Mouse (Mus musculus): ENCODE data around the gene Ksr1.

Ksr1 gene

GRCm38 (mm10) chr11:79093386-79093906 lies 52.8 kb downstream of the Ksr1 start:
- DNase-seq (ENCODE audit: low spot score) = no peak

DNA sequence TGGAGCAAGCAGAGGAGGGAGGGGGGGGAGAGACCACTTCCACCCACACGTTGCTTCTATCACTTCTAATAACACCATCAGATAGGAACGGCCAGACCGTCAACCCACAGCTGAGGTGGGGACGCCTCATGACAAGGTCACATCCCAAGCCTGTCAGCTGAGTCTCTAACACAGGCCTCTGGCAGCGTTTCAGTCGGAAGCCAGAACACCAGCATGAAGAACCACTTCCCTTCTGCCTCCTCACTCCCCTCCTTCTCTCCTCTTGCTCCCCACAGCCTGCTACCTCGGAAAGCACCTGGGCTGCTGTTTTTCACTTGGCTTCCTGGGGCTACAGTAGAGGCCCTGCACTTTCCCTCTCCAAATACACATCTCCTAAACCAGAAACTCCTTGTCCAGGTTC lies 53.4 kb downstream of the Ksr1 start:
- no peak for DNase-seq (ENCODE audit: low spot score)

- DNase-seq (ENCODE audit: low spot score) = no peak
Observed at GRCm38 (mm10) chr11:79092245-79092644, 54.0 kb downstream of the Ksr1 start.

- no peak for DNase-seq (ENCODE audit: low spot score)
Observed at GRCm38 (mm10) chr11:79089756-79090155, 56.5 kb downstream of the Ksr1 start.

DNA sequence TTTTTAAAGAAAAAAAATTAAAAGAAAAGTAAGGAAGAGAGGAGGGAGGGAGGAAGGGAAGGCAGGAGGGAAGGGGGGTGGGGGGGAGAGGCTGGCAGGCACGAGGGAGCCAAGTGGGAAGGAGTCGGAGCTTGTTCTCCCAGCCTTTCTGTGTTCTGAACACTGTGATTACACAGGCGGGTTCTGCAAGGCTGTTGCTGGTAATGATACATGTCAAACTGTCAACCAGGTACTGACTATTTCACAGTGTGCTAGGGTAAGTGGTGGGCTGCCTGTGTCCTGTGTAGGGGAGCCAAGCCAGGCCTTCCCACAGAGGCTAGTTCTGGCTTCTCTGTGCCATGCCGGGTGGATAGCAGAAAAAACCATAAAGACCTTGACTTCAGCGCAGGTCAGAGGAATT lies 57.2 kb downstream of the Ksr1 start:
- DNase-seq (ENCODE audit: low spot score) = no peak

- DNase-seq (ENCODE audit: low spot score) = no peak
Observed at GRCm38 (mm10) chr11:79088325-79088724, 57.9 kb downstream of the Ksr1 start.

- DNase-seq (ENCODE audit: low spot score) = no peak
Observed at GRCm38 (mm10) chr11:79087731-79088311, 58.4 kb downstream of the Ksr1 start.

GRCm38 (mm10) chr11:79086787-79087186 lies 59.4 kb downstream of the Ksr1 start:
- no peak for DNase-seq (ENCODE audit: low spot score)

DNA sequence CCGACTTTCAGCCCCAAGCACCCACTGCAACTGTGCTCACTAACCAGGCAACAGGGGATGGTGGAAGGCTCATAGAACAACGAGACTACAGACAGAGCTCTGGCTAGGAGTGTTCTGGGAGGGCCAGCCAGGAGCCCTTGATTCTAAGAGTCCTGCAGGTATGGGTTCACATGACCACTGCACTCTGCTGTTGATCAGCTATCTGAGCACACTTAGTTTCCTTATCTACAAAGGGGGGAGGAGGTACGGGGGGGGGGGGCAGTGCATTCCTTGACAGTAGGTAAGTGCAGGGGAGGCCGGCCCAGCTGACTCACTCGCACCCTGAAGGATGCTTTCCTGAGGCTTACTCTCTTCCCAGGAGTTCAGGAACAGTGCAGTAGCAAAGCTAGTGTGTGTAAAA lies 61.1 kb downstream of the Ksr1 start:
- no peak for DNase-seq (ENCODE audit: low spot score)

- no peak for DNase-seq (ENCODE audit: low spot score)
Observed at GRCm38 (mm10) chr11:79083018-79083441, 63.2 kb downstream of the Ksr1 start.

GRCm38 (mm10) chr11:79080965-79081891 lies 65.0 kb downstream of the Ksr1 start:
- DNase-seq (ENCODE audit: low spot score) = peak; percentile 76

GRCm38 (mm10) chr11:79080081-79080480 lies 66.1 kb downstream of the Ksr1 start:
- no peak for DNase-seq (ENCODE audit: low spot score)

GRCm38 (mm10) chr11:79076484-79076883 lies 69.7 kb downstream of the Ksr1 start:
- DNase-seq (ENCODE audit: low spot score) = no peak

DNA sequence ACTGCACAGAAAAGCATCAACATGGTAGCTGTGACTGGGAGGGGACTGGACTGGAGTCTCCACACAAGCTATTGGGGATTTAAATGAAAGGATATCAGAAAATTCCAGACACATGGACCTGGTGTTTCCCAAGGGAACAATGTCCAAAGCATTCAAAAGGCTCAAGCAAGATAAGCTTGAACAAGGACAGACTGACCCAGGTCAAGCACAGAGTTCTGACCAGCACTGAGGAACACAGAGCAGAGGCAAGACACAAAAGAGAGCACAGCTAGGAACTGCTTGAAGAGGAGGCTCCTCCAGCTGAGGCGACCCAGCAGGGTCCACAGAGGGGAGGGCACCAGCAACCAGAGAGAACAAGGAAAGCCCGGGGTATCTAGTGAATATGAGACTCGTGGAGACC lies 71.2 kb downstream of the Ksr1 start:
- DNase-seq (ENCODE audit: low spot score) = no peak

DNA sequence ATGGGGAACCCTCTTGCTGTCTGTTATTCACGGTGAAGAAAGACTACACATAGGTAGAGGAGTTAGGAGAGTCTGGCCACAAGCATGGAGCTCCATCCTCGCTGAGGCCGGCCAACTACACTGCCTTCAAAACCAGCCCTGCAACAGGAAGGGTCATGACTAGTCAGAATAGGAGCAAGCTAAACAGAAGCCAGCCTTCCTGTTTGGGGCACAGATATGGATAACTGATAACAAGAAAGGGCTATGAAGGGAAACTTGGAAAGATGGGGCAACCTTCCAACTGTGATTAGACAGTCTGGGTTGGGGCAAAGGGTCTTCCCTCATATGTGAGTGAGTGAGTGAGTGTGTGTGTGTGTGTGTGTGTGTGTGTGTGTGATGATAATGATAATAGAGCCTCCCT lies 71.6 kb downstream of the Ksr1 start:
- DNase-seq (ENCODE audit: low spot score) = no peak

DNA sequence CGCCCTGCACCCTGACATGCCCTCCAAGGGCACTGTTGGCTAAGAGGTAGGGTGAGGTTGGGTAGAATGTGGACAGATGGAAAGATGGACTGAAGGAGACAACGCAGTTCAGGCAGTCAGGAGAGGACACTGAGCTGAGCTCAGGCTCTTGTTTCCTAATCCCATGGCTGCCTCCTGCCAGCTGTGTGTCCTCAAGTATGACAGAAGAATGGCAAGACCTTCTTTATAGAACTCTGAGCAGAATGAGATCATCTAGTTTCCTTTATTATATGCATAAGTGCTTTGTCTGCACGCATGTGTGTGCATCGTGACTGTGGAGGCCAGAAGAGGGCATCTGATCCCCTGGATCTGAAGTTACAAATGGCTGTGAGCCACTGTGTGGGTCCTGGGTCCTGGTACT lies 72.6 kb downstream of the Ksr1 start:
- DNase-seq (ENCODE audit: low spot score) = no peak

DNA sequence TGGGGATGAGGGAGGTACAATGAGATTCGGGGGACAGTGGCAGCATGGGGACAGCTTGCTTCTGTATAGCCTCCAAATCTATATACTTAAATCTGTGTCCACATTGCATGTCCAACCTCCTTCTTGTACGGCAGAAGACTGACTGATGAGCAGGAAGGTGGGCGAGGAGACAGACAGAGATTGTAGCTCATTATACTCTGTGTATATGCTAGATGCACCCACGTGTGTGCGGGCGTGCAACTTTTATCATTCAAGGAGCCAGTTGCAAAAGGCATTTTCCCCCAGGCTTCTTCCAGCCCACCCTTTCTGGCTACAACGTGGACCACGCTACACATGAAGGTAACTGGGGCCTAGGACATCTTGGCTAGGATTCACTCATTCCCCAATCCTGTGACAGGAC lies 74.1 kb downstream of the Ksr1 start:
- no peak for DNase-seq (ENCODE audit: low spot score)

- peak; percentile 64 for DNase-seq (ENCODE audit: low spot score)
Observed at GRCm38 (mm10) chr11:79071082-79071972, 74.9 kb downstream of the Ksr1 start.

DNA sequence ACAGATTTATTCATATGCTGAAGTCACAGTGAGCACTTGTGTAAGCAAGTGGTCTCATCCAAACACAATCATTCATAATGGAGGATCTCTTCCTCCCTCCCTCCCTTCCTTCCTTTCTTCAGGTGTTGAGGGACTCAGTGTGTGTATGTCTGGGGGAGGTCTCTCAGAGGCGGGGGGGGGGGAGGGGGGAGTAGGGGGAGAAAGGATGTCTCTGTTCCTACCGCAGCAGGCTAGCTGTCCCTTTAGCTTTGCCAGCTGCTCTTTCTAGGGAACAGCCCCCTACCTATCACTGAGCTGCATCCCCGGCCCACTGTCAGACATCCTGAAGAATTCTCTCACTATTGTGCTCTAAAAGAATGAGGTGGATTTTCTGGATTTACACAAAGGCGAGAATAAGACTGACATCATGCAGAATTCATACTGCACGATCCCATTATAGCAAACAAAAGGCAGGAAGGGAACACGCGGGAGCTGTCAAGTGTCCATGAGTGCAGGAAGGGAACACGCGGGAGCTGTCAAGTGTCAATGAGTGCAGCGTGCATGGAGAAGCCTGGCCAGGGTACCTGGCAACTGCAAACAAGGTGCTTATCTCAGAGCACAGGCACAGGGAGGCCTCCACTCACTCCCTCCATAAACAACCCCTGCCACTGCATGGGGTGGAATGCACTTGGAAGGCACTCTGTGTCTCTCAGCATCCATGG lies 76.6 kb downstream of the Ksr1 start:
- no peak for DNase-seq (ENCODE audit: low spot score)

DNA sequence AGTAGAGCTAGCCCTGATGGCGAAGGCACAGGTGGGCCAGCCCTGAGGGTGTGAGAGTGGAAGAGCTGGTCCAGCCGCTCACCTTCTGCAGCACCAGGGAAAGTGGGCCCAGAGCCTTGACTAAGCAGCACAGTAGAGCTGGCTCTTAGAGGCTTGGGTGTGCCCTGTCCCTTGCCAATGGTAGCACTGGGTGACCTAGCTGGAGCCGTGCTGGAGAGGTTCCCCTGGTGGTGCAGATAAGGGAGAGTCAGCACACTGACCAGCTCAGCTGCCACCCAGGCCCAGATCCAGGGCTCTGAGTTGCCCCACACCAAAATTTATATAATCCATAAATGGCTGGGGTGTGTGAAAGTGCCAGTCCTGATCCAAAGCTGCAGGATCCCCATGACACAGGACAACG lies 79.0 kb downstream of the Ksr1 start:
- no peak for DNase-seq (ENCODE audit: low spot score)

DNA sequence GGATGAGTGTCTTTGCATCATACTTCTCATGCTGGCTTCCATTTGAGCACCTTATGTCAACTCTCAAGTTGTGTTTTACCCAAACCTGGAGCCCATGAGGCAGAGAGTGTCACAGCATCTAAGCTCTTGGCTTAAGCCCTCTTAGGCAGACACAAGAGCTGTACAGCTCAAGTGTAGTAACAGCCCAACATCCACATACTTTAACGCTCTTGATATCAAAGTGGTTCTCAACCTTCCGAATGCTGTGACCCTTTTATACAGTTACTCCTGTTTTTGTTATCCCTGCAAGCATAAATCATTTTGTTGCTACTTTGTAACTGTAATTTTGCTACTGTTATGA lies 80.0 kb downstream of the Ksr1 start:
- no peak for DNase-seq (ENCODE audit: low spot score)

Data from ovary, postnatal 36 days (tissue).